Mouse (Mus musculus) erythroblast, embryonic 14.5 days (primary cell): ENCODE results near the gene Card6.
A peak's percentile ranks its signal among the peaks of the same experiment; 100 is the strongest.

Source experiments
- GATA1 ChIP-seq: IDR thresholded peaks from 2 replicates; pipeline ENCODE4 v1.6.1; 2012; ENCODE audit warnings: low read length, inconsistent platforms, mixed read lengths
- TAL1 ChIP-seq: IDR thresholded peaks from 3 replicates; pipeline ENCODE4 v1.6.1; 2012; ENCODE audit warnings: low read length, inconsistent platforms, mixed read lengths

DNA sequence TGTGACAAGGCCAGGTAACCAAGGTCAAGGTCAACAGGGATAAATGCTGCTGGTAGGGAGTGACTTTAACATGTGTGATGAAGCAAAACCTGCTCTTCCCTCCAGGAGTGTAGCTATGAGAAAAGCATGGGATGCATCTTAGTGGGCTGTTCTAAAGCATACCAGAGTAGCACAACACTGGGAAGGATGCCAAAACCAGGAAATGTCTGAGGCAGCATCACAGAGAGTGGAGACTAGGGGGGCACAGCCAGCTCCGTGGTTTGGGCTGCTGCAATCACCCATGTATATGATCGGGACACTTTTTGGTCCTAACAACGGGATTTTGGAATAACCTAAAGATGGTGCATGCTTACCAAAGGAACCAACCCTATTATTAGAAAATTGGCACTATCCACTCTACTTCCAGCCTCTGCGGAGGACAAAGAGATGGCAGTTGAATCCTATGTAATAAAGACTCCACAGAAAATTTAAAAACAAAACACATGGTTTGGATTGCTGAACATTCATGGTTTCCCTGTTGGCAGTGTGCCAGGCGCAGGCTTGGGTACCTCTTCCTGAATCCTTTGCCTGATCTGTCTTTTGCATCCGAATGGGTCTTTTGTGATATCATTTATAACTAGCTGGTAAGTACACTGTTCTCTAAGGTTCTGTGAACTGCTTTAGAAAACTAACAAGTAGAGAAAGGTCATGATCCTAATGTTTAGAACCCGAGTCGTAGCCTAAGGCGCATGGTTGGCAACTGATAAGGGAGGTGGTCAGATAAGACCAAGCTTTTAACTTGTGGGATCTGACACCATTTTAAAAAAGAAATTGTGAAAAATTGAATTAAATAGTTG is 29.9 kb upstream of the Card6 start:
- TF ChIP-seq GATA1 (peak; percentile 82), TAL1 (peak; percentile 41; the same call in 2 of the 3 replicates)
